Mouse (Mus musculus): Measurements from ENCODE around the gene Trappc2l. TPM values are rescaled to one million over a fixed set of nuclear protein-coding genes. Genes with fewer than 3 reads are reported as not detected.

Gene Trappc2l
- polyA plus RNA-seq, 1 experiment, result 55.0 TPM

GRCm38 (mm10) chr8:122636803-122637175 lies 25.3 kb downstream of the Trappc2l start:
- no peak overlapping the region for H3K4me3 ChIP-seq (ENCODE audit: insufficient read depth, low read length)
- no peak for TF ChIP-seq POLR2A (IDR thresholded peaks at IDR 0.05; ENCODE audit: borderline replicate concordance, low read depth, low read length)
- no peak for TF ChIP-seq CTCF (IDR thresholded peaks at IDR 0.05; ENCODE audit: low read depth, low read length)
- no peaks in the 10 kb centered on the region for H3K4me1 ChIP-seq (ENCODE audit: control insufficient read depth, insufficient read depth, low read length)
- H3K27ac ChIP-seq (ENCODE audit: insufficient read depth, low read depth, low read length), result no peak overlapping the region

GRCm38 (mm10) chr8:122637230-122637629 lies 25.8 kb downstream of the Trappc2l start:
- H3K27ac ChIP-seq (ENCODE audit: insufficient read depth, low read depth, low read length), result no peak overlapping the region
- H3K4me3 ChIP-seq (ENCODE audit: insufficient read depth, low read length), result no peak overlapping the region
- H3K4me1 ChIP-seq (ENCODE audit: control insufficient read depth, insufficient read depth, low read length), result no peaks in the 10 kb centered on the region
- TF ChIP-seq POLR2A (IDR thresholded peaks at IDR 0.05; ENCODE audit: borderline replicate concordance, low read depth, low read length), result no peak
- no peak for TF ChIP-seq CTCF (IDR thresholded peaks at IDR 0.05; ENCODE audit: low read depth, low read length)

GRCm38 (mm10) chr8:122638601-122639000 lies 27.2 kb downstream of the Trappc2l start:
- Histone ChIP-seq H3K4me3 (ENCODE audit: insufficient read depth, low read length) (no peak overlapping the region), H3K4me1 (ENCODE audit: control insufficient read depth, insufficient read depth, low read length) (no peaks in the 10 kb centered on the region), H3K27ac (ENCODE audit: insufficient read depth, low read depth, low read length) (no peak overlapping the region)
- TF ChIP-seq POLR2A (IDR thresholded peaks at IDR 0.05; ENCODE audit: borderline replicate concordance, low read depth, low read length) (no peak), CTCF (IDR thresholded peaks at IDR 0.05; ENCODE audit: low read depth, low read length) (no peak)

GRCm38 (mm10) chr8:122639521-122640248 lies 28.2 kb downstream of the Trappc2l start:
- no peaks in the 10 kb centered on the region for H3K4me1 ChIP-seq (ENCODE audit: control insufficient read depth, insufficient read depth, low read length)
- no peak for TF ChIP-seq CTCF (IDR thresholded peaks at IDR 0.05; ENCODE audit: low read depth, low read length)
- no peak for TF ChIP-seq POLR2A (IDR thresholded peaks at IDR 0.05; ENCODE audit: borderline replicate concordance, low read depth, low read length)

GRCm38 (mm10) chr8:122640825-122641224 lies 29.4 kb downstream of the Trappc2l start:
- H3K27ac ChIP-seq (ENCODE audit: insufficient read depth, low read depth, low read length), result no peak overlapping the region
- H3K4me3 ChIP-seq (ENCODE audit: insufficient read depth, low read length), result no peak overlapping the region
- H3K4me1 ChIP-seq (ENCODE audit: control insufficient read depth, insufficient read depth, low read length), result no peaks in the 10 kb centered on the region
- TF ChIP-seq CTCF (IDR thresholded peaks at IDR 0.05; ENCODE audit: low read depth, low read length), result no peak
- no peak for TF ChIP-seq POLR2A (IDR thresholded peaks at IDR 0.05; ENCODE audit: borderline replicate concordance, low read depth, low read length)

More at GRCm38 (mm10) chr8:122639521-122640248, 28.2 kb downstream of the Trappc2l start:
- Histone ChIP-seq H3K4me3 (ENCODE audit: insufficient read depth, low read length) (no peak overlapping the region), H3K27ac (ENCODE audit: insufficient read depth, low read depth, low read length) (no peak overlapping the region)

- TF ChIP-seq CTCF (IDR thresholded peaks at IDR 0.05; ENCODE audit: low read depth, low read length), result no peak
- no peak for TF ChIP-seq POLR2A (IDR thresholded peaks at IDR 0.05; ENCODE audit: borderline replicate concordance, low read depth, low read length)
Observed at GRCm38 (mm10) chr8:122641406-122641805, 30.0 kb downstream of the Trappc2l start.

GRCm38 (mm10) chr8:122642071-122642470 lies 30.6 kb downstream of the Trappc2l start:
- Histone ChIP-seq H3K27ac (ENCODE audit: insufficient read depth, low read depth, low read length) (no peak overlapping the region), H3K4me3 (ENCODE audit: insufficient read depth, low read length) (no peak overlapping the region), H3K4me1 (ENCODE audit: control insufficient read depth, insufficient read depth, low read length) (no peaks in the 10 kb centered on the region)
- TF ChIP-seq POLR2A (IDR thresholded peaks at IDR 0.05; ENCODE audit: borderline replicate concordance, low read depth, low read length) (no peak), CTCF (IDR thresholded peaks at IDR 0.05; ENCODE audit: low read depth, low read length) (no peak)

More at GRCm38 (mm10) chr8:122641406-122641805, 30.0 kb downstream of the Trappc2l start:
- no peak overlapping the region for H3K4me3 ChIP-seq (ENCODE audit: insufficient read depth, low read length)
- no peaks in the 10 kb centered on the region for H3K4me1 ChIP-seq (ENCODE audit: control insufficient read depth, insufficient read depth, low read length)
- H3K27ac ChIP-seq (ENCODE audit: insufficient read depth, low read depth, low read length), result no peak overlapping the region

GRCm38 (mm10) chr8:122644175-122644954 lies 32.9 kb downstream of the Trappc2l start:
- TF ChIP-seq CTCF (IDR thresholded peaks at IDR 0.05; ENCODE audit: low read depth, low read length), result no peak
- TF ChIP-seq POLR2A (IDR thresholded peaks at IDR 0.05; ENCODE audit: borderline replicate concordance, low read depth, low read length), result no peak
- Histone ChIP-seq H3K4me1 (ENCODE audit: control insufficient read depth, insufficient read depth, low read length) (no peaks in the 10 kb centered on the region), H3K27ac (ENCODE audit: insufficient read depth, low read depth, low read length) (no peak overlapping the region), H3K4me3 (ENCODE audit: insufficient read depth, low read length) (no peak overlapping the region)

GRCm38 (mm10) chr8:122646337-122646736 lies 34.9 kb downstream of the Trappc2l start:
- Histone ChIP-seq H3K4me1 (ENCODE audit: control insufficient read depth, insufficient read depth, low read length) (no peaks in the 10 kb centered on the region), H3K4me3 (ENCODE audit: insufficient read depth, low read length) (no peak overlapping the region), H3K27ac (ENCODE audit: insufficient read depth, low read depth, low read length) (no peak overlapping the region)
- no peak for TF ChIP-seq CTCF (IDR thresholded peaks at IDR 0.05; ENCODE audit: low read depth, low read length)
- no peak for TF ChIP-seq POLR2A (IDR thresholded peaks at IDR 0.05; ENCODE audit: borderline replicate concordance, low read depth, low read length)
